Mouse (Mus musculus): Measurements from ENCODE around the gene Casc1. TPM values are rescaled to one million over a fixed set of nuclear protein-coding genes. Genes with fewer than 3 reads are reported as not detected.

Gene Casc1
- polyA plus RNA-seq, 1 experiment from 2014 or later, result 0.13 TPM

DNA sequence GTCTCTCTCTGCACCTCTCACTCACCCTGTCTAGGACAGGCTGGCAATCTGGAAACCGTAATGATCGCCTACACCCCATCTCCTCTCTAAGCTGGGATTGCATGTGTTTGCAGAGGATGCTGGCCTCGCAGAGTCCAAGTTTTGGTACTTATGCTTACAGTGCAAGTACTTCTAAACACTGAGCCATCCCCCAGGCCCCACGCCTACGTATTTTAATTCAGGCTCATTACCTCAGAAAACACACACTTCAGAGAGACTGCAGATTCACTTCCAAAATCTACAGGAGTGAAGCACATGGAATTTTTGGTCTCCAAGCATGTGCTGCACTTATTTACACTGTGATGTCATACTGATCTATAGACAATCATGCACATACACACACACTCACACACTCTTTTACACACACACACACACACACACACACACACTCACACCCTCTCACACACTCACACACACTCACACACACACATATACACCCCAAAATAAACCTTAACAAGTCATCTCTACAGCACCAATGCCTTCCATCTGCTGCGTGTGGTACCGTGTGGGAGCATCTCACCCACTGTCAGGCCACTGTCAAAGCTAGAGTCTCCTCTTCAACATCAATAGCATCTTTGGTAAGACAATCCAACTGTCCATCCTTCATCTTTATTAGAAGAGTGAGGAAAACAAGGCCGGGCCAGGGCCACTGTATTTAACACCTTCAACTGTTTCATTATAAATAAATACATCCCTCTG, 12.7 kb downstream of the Casc1 start:
- ATAC-seq (replicated peaks; ENCODE audit: insufficient number of reproducible peaks, low FRiP score, low TSS enrichment, low read depth) (no peak), DNase-seq (ENCODE audit: low spot score) (no peak)
- H3K9ac ChIP-seq (replicated peaks; ENCODE audit: low read length), result no peak overlapping the region
- 93% methylated on average over 8 of the region's 8 CpGs for WGBS
- no peaks in the 10 kb centered on the region for H3K27me3 ChIP-seq (ENCODE audit: control insufficient read depth, insufficient read depth, low read length)
- no peak overlapping the region for H3K27ac ChIP-seq (replicated peaks; ENCODE audit: low read depth, low read length)
- H3K9me3 ChIP-seq (replicated peaks; ENCODE audit: control insufficient read depth, low read length), result no peaks in the 10 kb centered on the region
- H3K4me2 ChIP-seq (ENCODE audit: low read depth, low read length), result no peak overlapping the region
- H3K36me3 ChIP-seq (replicated peaks; ENCODE audit: control insufficient read depth, insufficient read depth, low read depth, low read length), result no peaks in the 10 kb centered on the region
- no peak overlapping the region for H3K4me3 ChIP-seq (ENCODE audit: low read depth, low read length)
- no peaks in the 10 kb centered on the region for H3K4me1 ChIP-seq (ENCODE audit: control insufficient read depth, insufficient read depth, low read length)

- no peaks in the 10 kb centered on the region for H3K36me3 ChIP-seq (replicated peaks; ENCODE audit: control insufficient read depth, insufficient read depth, low read depth, low read length)
- no peaks in the 10 kb centered on the region for H3K9me3 ChIP-seq (replicated peaks; ENCODE audit: control insufficient read depth, low read length)
- H3K27me3 ChIP-seq (ENCODE audit: control insufficient read depth, insufficient read depth, low read length), result no peaks in the 10 kb centered on the region
- H3K9ac ChIP-seq (replicated peaks; ENCODE audit: low read length), result no peak overlapping the region
- DNase-seq (ENCODE audit: low spot score) (no peak), ATAC-seq (replicated peaks; ENCODE audit: insufficient number of reproducible peaks, low FRiP score, low TSS enrichment, low read depth) (no peak)
- no peak overlapping the region for H3K4me3 ChIP-seq (ENCODE audit: low read depth, low read length)
- no peak overlapping the region for H3K27ac ChIP-seq (replicated peaks; ENCODE audit: low read depth, low read length)
- no peaks in the 10 kb centered on the region for H3K4me1 ChIP-seq (ENCODE audit: control insufficient read depth, insufficient read depth, low read length)
- WGBS, result 85% methylated on average over 11 of the region's 11 CpGs
- no peak overlapping the region for H3K4me2 ChIP-seq (ENCODE audit: low read depth, low read length)
Measured at GRCm38 (mm10) chr6:145193446-145193845, 17.4 kb downstream of the Casc1 start.

DNA sequence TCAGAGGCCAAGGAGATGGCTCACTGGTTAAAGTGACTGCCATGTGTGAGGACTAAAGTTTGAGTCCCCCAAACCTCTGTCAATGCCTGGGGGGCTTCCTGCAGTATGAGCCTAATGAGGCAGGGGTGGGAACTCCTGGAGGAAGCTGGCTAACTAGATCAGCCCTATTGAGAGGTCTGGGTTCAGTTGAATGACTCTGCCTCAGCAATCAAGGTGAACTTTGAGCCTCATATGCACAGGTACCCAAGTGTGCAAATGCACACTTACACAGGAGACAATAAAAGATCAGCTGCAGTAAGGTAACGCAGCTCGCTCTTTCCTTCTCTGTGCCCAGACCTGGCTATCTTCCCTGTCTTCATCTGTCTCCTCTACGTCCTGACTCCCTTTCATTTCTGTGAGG, 17.8 kb downstream of the Casc1 start:
- no peak for DNase-seq (ENCODE audit: low spot score)
- 88% methylated on average over 3 of the region's 3 CpGs for WGBS
- no peaks in the 10 kb centered on the region for H3K9me3 ChIP-seq (replicated peaks; ENCODE audit: control insufficient read depth, low read length)

GRCm38 (mm10) chr6:145187093-145188088, 23.4 kb downstream of the Casc1 start:
- H3K4me2 ChIP-seq (ENCODE audit: low read depth, low read length), result peak overlapping the region; percentile 30
- peak; percentile 74 for DNase-seq (ENCODE audit: low spot score)
- H3K4me3 ChIP-seq (ENCODE audit: low read depth, low read length), result no peak overlapping the region
- H3K27me3 ChIP-seq (ENCODE audit: control insufficient read depth, insufficient read depth, low read length), result no peaks in the 10 kb centered on the region
- ATAC-seq (replicated peaks; ENCODE audit: insufficient number of reproducible peaks, low FRiP score, low TSS enrichment, low read depth), result no peak
- H3K4me1 ChIP-seq (ENCODE audit: control insufficient read depth, insufficient read depth, low read length), result no peaks in the 10 kb centered on the region
- no peak overlapping the region for H3K27ac ChIP-seq (replicated peaks; ENCODE audit: low read depth, low read length)
- H3K36me3 ChIP-seq (replicated peaks; ENCODE audit: control insufficient read depth, insufficient read depth, low read depth, low read length), result no peaks in the 10 kb centered on the region
- H3K9ac ChIP-seq (replicated peaks; ENCODE audit: low read length), result 0 out of 2 replicates have a peak overlapping the region, but pooled peaks have one; percentile 9
- 59% methylated on average over 27 of the region's 27 CpGs for WGBS
- no peaks in the 10 kb centered on the region for H3K9me3 ChIP-seq (replicated peaks; ENCODE audit: control insufficient read depth, low read length)

More for the DNA sequence above, 17.8 kb downstream of the Casc1 start:
- no peaks in the 10 kb centered on the region for H3K36me3 ChIP-seq (replicated peaks; ENCODE audit: control insufficient read depth, insufficient read depth, low read depth, low read length)
- H3K27ac ChIP-seq (replicated peaks; ENCODE audit: low read depth, low read length), result no peak overlapping the region
- no peak overlapping the region for H3K9ac ChIP-seq (replicated peaks; ENCODE audit: low read length)
- H3K4me3 ChIP-seq (ENCODE audit: low read depth, low read length), result no peak overlapping the region
- no peak for ATAC-seq (replicated peaks; ENCODE audit: insufficient number of reproducible peaks, low FRiP score, low TSS enrichment, low read depth)
- H3K4me2 ChIP-seq (ENCODE audit: low read depth, low read length), result no peak overlapping the region
- no peaks in the 10 kb centered on the region for H3K4me1 ChIP-seq (ENCODE audit: control insufficient read depth, insufficient read depth, low read length)
- no peaks in the 10 kb centered on the region for H3K27me3 ChIP-seq (ENCODE audit: control insufficient read depth, insufficient read depth, low read length)

GRCm38 (mm10) chr6:145186096-145186495, 24.7 kb downstream of the Casc1 start:
- no peak overlapping the region for H3K4me2 ChIP-seq (ENCODE audit: low read depth, low read length)
- H3K36me3 ChIP-seq (replicated peaks; ENCODE audit: control insufficient read depth, insufficient read depth, low read depth, low read length), result no peaks in the 10 kb centered on the region
- no peak overlapping the region for H3K4me3 ChIP-seq (ENCODE audit: low read depth, low read length)
- no peak for DNase-seq (ENCODE audit: low spot score)
- H3K27me3 ChIP-seq (ENCODE audit: control insufficient read depth, insufficient read depth, low read length), result no peaks in the 10 kb centered on the region
- H3K27ac ChIP-seq (replicated peaks; ENCODE audit: low read depth, low read length), result no peak overlapping the region
- no peaks in the 10 kb centered on the region for H3K9me3 ChIP-seq (replicated peaks; ENCODE audit: control insufficient read depth, low read length)
- H3K9ac ChIP-seq (replicated peaks; ENCODE audit: low read length), result no peak overlapping the region
- H3K4me1 ChIP-seq (ENCODE audit: control insufficient read depth, insufficient read depth, low read length), result no peaks in the 10 kb centered on the region
- 89% methylated on average over 1 of the region's 1 CpGs for WGBS
- ATAC-seq (replicated peaks; ENCODE audit: insufficient number of reproducible peaks, low FRiP score, low TSS enrichment, low read depth), result no peak

- Histone ChIP-seq H3K27me3 (ENCODE audit: control insufficient read depth, insufficient read depth, low read length) (no peaks in the 10 kb centered on the region), H3K9me3 (replicated peaks; ENCODE audit: control insufficient read depth, low read length) (no peaks in the 10 kb centered on the region), H3K4me3 (ENCODE audit: low read depth, low read length) (no peak overlapping the region), H3K27ac (replicated peaks; ENCODE audit: low read depth, low read length) (no peak overlapping the region), H3K36me3 (replicated peaks; ENCODE audit: control insufficient read depth, insufficient read depth, low read depth, low read length) (no peaks in the 10 kb centered on the region), H3K4me1 (ENCODE audit: control insufficient read depth, insufficient read depth, low read length) (no peaks in the 10 kb centered on the region), H3K4me2 (ENCODE audit: low read depth, low read length) (no peak overlapping the region), H3K9ac (replicated peaks; ENCODE audit: low read length) (no peak overlapping the region)
- 81% methylated on average over 8 of the region's 8 CpGs for WGBS
- ATAC-seq (replicated peaks; ENCODE audit: insufficient number of reproducible peaks, low FRiP score, low TSS enrichment, low read depth) (no peak), DNase-seq (ENCODE audit: low spot score) (no peak)
Measured at GRCm38 (mm10) chr6:145182044-145182443, 28.8 kb downstream of the Casc1 start.

DNA sequence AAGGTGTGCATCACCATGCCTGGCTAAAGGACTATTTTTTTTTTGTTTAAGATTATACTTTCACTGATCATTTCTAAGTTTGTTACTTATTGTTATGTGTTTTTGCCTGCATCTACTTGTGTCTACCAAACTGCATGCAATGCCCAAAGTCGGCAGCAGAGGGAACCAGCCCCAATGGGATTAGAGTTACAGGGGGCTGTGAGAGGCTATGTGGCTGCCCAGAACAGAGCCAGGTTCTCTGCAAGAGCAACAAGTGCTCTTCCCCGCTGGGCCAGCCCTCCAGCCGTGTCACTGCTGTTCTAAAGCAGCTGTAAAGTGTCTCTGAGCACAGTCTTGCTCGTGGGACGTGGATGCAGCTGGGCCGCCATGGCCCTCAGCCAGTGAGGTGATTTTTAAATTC, 31.1 kb downstream of the Casc1 start:
- Histone ChIP-seq H3K4me2 (ENCODE audit: low read depth, low read length) (no peak overlapping the region), H3K36me3 (replicated peaks; ENCODE audit: control insufficient read depth, insufficient read depth, low read depth, low read length) (no peaks in the 10 kb centered on the region), H3K4me1 (ENCODE audit: control insufficient read depth, insufficient read depth, low read length) (no peaks in the 10 kb centered on the region), H3K4me3 (ENCODE audit: low read depth, low read length) (no peak overlapping the region), H3K9me3 (replicated peaks; ENCODE audit: control insufficient read depth, low read length) (no peaks in the 10 kb centered on the region), H3K9ac (replicated peaks; ENCODE audit: low read length) (no peak overlapping the region), H3K27me3 (ENCODE audit: control insufficient read depth, insufficient read depth, low read length) (no peaks in the 10 kb centered on the region), H3K27ac (replicated peaks; ENCODE audit: low read depth, low read length) (no peak overlapping the region)
- 28% methylated on average over 6 of the region's 6 CpGs for WGBS
- peak; percentile 77 for DNase-seq (ENCODE audit: low spot score)
- ATAC-seq (replicated peaks; ENCODE audit: insufficient number of reproducible peaks, low FRiP score, low TSS enrichment, low read depth), result no peak

DNA sequence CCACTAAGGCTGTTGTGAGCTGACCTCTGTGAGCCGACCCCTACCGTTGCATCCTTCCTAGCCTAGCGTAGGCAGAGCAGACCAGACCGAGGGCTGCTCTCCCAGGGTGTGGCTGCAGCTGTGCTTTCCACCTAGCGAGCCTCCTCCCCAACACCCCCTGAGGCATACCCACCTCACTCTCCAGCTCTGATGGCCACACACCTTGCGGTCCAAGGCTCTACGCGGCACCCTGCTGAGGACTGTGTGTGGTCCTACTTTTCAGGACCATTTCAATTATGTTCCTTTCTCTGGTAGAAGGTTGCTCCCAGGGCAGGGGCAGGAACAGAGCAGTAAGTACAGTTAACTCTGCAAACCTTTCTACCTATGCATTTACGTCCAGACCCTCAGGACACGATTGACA, 34.3 kb downstream of the Casc1 start:
- no peak for ATAC-seq (replicated peaks; ENCODE audit: insufficient number of reproducible peaks, low FRiP score, low TSS enrichment, low read depth)
- H3K4me1 ChIP-seq (ENCODE audit: control insufficient read depth, insufficient read depth, low read length), result peaks cover 3% of the 10 kb centered on the region; the same call in 1 of the 2 replicates
- H3K9ac ChIP-seq (replicated peaks; ENCODE audit: low read length), result no peak overlapping the region
- no peak overlapping the region for H3K4me3 ChIP-seq (ENCODE audit: low read depth, low read length)
- H3K27me3 ChIP-seq (ENCODE audit: control insufficient read depth, insufficient read depth, low read length), result no peaks in the 10 kb centered on the region
- no peaks in the 10 kb centered on the region for H3K36me3 ChIP-seq (replicated peaks; ENCODE audit: control insufficient read depth, insufficient read depth, low read depth, low read length)
- no peak overlapping the region for H3K4me2 ChIP-seq (ENCODE audit: low read depth, low read length)
- 36% methylated on average over 10 of the region's 10 CpGs for WGBS
- no peak for DNase-seq (ENCODE audit: low spot score)
- no peak overlapping the region for H3K27ac ChIP-seq (replicated peaks; ENCODE audit: low read depth, low read length)
- no peaks in the 10 kb centered on the region for H3K9me3 ChIP-seq (replicated peaks; ENCODE audit: control insufficient read depth, low read length)
